In genomic region chr9:122034949-122035348, GRCm38 (mm10) we compare ENCODE assay signal across 23 mouse cellular contexts. TPM values are rescaled to one million over a fixed set of nuclear protein-coding genes. Genes with fewer than 3 reads are reported as not detected.
DNase-seq lines count a peak whose midpoint lies in the region; ATAC-seq and TF ChIP-seq lines count a peak whose summit lies in the region.
"Had no signal": no experiment of that assay in that cellular context is flagged by ENCODE, and none has a peak within 500 bp of the region (broad histone marks: within the 10 kb centered on the region; RNA-seq: fewer than 3 reads in every experiment).

No protein-coding gene starts in this region.

- H3K9me3 ChIP-seq in forebrain, embryonic 15.5 days = no peaks in the 10 kb centered on the region
- H3K9me3 ChIP-seq in forebrain, postnatal 0 days (ENCODE audit: low read length) = no peaks in the 10 kb centered on the region
- no peaks in the 10 kb centered on the region for H3K9me3 ChIP-seq in megakaryocyte, embryonic 14.5 days
- H3K9me3 ChIP-seq: embryonic facial prominence, embryonic 13.5 days; embryonic facial prominence, embryonic 15.5 days; forebrain, embryonic 13.5 days had no signal

- no peaks in the 10 kb centered on the region for H3K27me3 ChIP-seq in cerebellum, adult 2 months (ENCODE audit: control insufficient read depth, insufficient read depth, low read length)
- H3K27me3 ChIP-seq in forebrain, embryonic 15.5 days = no peaks in the 10 kb centered on the region
- no peaks in the 10 kb centered on the region for H3K27me3 ChIP-seq in forebrain, postnatal 0 days (ENCODE audit: insufficient read depth, low read length)
- peaks cover 3% of the 10 kb centered on the region for H3K27me3 ChIP-seq in megakaryocyte, embryonic 14.5 days (replicated peaks)
- H3K27me3 ChIP-seq: CH12.LX; embryonic facial prominence, embryonic 13.5 days; embryonic facial prominence, embryonic 15.5 days; forebrain, embryonic 13.5 days; Patski had no signal

- no peak for DNase-seq in cerebellum, adult 2 months
- no peak for DNase-seq in cerebellum, adult 11 months
- DNase-seq in forebrain, postnatal 0 days = no peak
- DNase-seq in adrenal gland, adult 8-10 months = no peak
- DNase-seq: adrenal gland, postnatal 10 days; adrenal gland, postnatal 25 days; B cell, adult 2 months; cerebellum, adult 11-12 months; cerebellum, adult 9-11 months; cerebellum, postnatal 36 days; embryo, embryonic 11 days had no signal

- no peak overlapping the region for H3K4me2 ChIP-seq in forebrain, embryonic 15.5 days (replicated peaks)
- H3K4me2 ChIP-seq in forebrain, postnatal 0 days (ENCODE audit: low read depth) = no peak overlapping the region
- H3K4me2 ChIP-seq: embryonic facial prominence, embryonic 13.5 days; embryonic facial prominence, embryonic 15.5 days; forebrain, embryonic 13.5 days had no signal

- H3K9ac ChIP-seq in forebrain, embryonic 15.5 days (replicated peaks) = no peak overlapping the region
- H3K9ac ChIP-seq in forebrain, postnatal 0 days = no peak overlapping the region
- H3K9ac ChIP-seq: embryonic facial prominence, embryonic 13.5 days; embryonic facial prominence, embryonic 15.5 days; forebrain, embryonic 13.5 days had no signal

- no peak for TF ChIP-seq CTCF in cerebellum, adult 2 months (IDR thresholded peaks at IDR 0.05; ENCODE audit: borderline replicate concordance, insufficient read depth, low read depth, low read length)
- no peak for TF ChIP-seq CTCF in forebrain, postnatal 0 days (IDR thresholded peaks at IDR 0.05; ENCODE audit: low read depth)

- no peak for TF ChIP-seq POLR2A in cerebellum, adult 2 months (IDR thresholded peaks at IDR 0.05; ENCODE audit: borderline replicate concordance, insufficient read depth, low read length)

- no peak for ATAC-seq in forebrain, embryonic 15.5 days (replicated peaks)
- no peak for ATAC-seq in forebrain, postnatal 0 days
- no peak for ATAC-seq in megakaryocyte, adult 5-6 weeks (ENCODE audit: poor library complexity, severe bottlenecking)
- ATAC-seq in erythroid progenitor cell, adult 5-6 weeks (replicated peaks; ENCODE audit: low FRiP score, poor library complexity, severe bottlenecking) = 0 out of 2 replicates have a peak, but pooled peaks have one; percentile 17
- ATAC-seq: activated CD4-positive, CD25-positive, alpha-beta regulatory T cell, adult 4 months; CD4-positive, CD25-positive, alpha-beta regulatory T cell, adult 4 months; Patski had no signal

- H3K27ac ChIP-seq in cerebellum, adult 2 months (ENCODE audit: insufficient read depth, low read length) = peak overlapping the region; percentile 52
- peak overlapping the region; percentile 72; the same call in 1 of the 2 replicates for H3K27ac ChIP-seq in forebrain, embryonic 15.5 days (replicated peaks)
- no peak overlapping the region for H3K27ac ChIP-seq in forebrain, postnatal 0 days (ENCODE audit: low read depth, low read length)
- H3K27ac ChIP-seq: embryonic facial prominence, embryonic 13.5 days; embryonic facial prominence, embryonic 15.5 days had no signal

- H3K36me3 ChIP-seq in forebrain, embryonic 15.5 days = no peaks in the 10 kb centered on the region
- no peaks in the 10 kb centered on the region for H3K36me3 ChIP-seq in forebrain, postnatal 0 days (ENCODE audit: insufficient read depth)
- H3K36me3 ChIP-seq in megakaryocyte, embryonic 14.5 days (replicated peaks; ENCODE audit: low read length) = no peaks in the 10 kb centered on the region
- H3K36me3 ChIP-seq: embryonic facial prominence, embryonic 13.5 days; embryonic facial prominence, embryonic 15.5 days had no signal

- H3K4me1 ChIP-seq in cerebellum, adult 2 months (ENCODE audit: control insufficient read depth, insufficient read depth, low read length) = peaks cover 83% of the 10 kb centered on the region
- peaks cover 17% of the 10 kb centered on the region for H3K4me1 ChIP-seq in forebrain, embryonic 15.5 days
- peaks cover 13% of the 10 kb centered on the region for H3K4me1 ChIP-seq in forebrain, postnatal 0 days (ENCODE audit: insufficient read depth)
- peaks cover 84% of the 10 kb centered on the region for H3K4me1 ChIP-seq in megakaryocyte, embryonic 14.5 days
- H3K4me1 ChIP-seq: embryonic facial prominence, embryonic 15.5 days had no signal

- WGBS in cerebellum, adult 2 months = 100% methylated on average over 1 of the region's 1 CpGs
- WGBS in forebrain, embryonic 15.5 days = 100% methylated on average over 1 of the region's 1 CpGs
- WGBS in forebrain, postnatal 0 days = 89% methylated on average over 1 of the region's 1 CpGs

- no peak overlapping the region for H3K4me3 ChIP-seq in cerebellum, adult 2 months (replicated peaks; ENCODE audit: insufficient read depth, low read depth, low read length)
- H3K4me3 ChIP-seq in forebrain, embryonic 15.5 days = no peak overlapping the region
- H3K4me3 ChIP-seq in forebrain, postnatal 0 days (ENCODE audit: low read depth, low read length) = no peak overlapping the region
- peak overlapping the region; percentile 12 for H3K4me3 ChIP-seq in megakaryocyte, embryonic 14.5 days (replicated peaks)
- H3K4me3 ChIP-seq: embryonic facial prominence, embryonic 13.5 days; embryonic facial prominence, embryonic 15.5 days; erythroblast, embryonic 14.5 days; forebrain, embryonic 13.5 days had no signal

RNA-seq across cellular contexts. Expression of gene Pomgnt2, which starts 38.0 kb away (rescaled TPM):
- polyA plus RNA-seq in cerebellum, adult 2 months (2012; rRNA removed) = 41.0 and 43.5 TPM in 2 replicates
- 23.9 and 28.3 TPM in 2 replicates for polyA plus RNA-seq in forebrain, embryonic 15.5 days (2015; fragmentation: Nextera tagmentation; extraction: Ambion mirVana)
- total RNA-seq in forebrain, postnatal 0 days (2014; rRNA removed) = 64.6 and 85.7 TPM in 2 replicates
- 28.3 and 35.6 TPM in 2 replicates for polyA plus RNA-seq in forebrain, postnatal 0 days (2015; fragmentation: Nextera tagmentation; extraction: Ambion mirVana)
- 3.1 and 5.6 TPM in 2 replicates for polyA plus RNA-seq in megakaryocyte, embryonic 14.5 days (2012; ENCODE audit: insufficient read depth, low replicate concordance)
- total RNA-seq in megakaryocyte, adult 5-6 weeks (2015) = 1.4 TPM in 1 of 2 replicates, not detected in the other
- total RNA-seq in megakaryocyte, adult 5-6 weeks (2017) = 0.18 and 1.5 TPM in 2 replicates
- not detected in 2 replicates for total RNA-seq in erythroid progenitor cell, adult 5-6 weeks (2015; ENCODE audit: low replicate concordance)
- 0.64 TPM in 1 of 2 replicates, not detected in the other for total RNA-seq in erythroid progenitor cell, adult 5-6 weeks (2017; ENCODE audit: low replicate concordance)
- 10 to 100 TPM; 21.3 to 31.3 (median 28.5) TPM for total RNA-seq in adrenal gland, adult 8-10 months (2022)
- total RNA-seq: CH12.LX had no signal
- polyA plus RNA-seq: activated CD4-positive, CD25-positive, alpha-beta regulatory T cell, adult 4 months; CD4-positive, CD25-positive, alpha-beta regulatory T cell, adult 4 months had no signal

Comparison
In these comparisons a context has a peak if more than half of its experiments do, and no peak if none do; other contexts are left out.
1. RNA of gene Pomgnt2, which starts 38.0 kb away (total RNA-seq): 64.6 to 85.7 TPM in forebrain, postnatal 0 days and 21.3 to 31.3 TPM in adrenal gland, adult 8-10 months; 0.18 to 1.5 TPM in megakaryocyte, adult 5-6 weeks and 0.64 TPM in erythroid progenitor cell, adult 5-6 weeks; every median in the first group is over 4 times any median in the second.